Mouse (Mus musculus): ENCODE data around the gene Slf2.

- no peak for TF ChIP-seq CTCF (IDR thresholded peaks at IDR 0.05; ENCODE audit: low read depth)
- TF ChIP-seq EP300 (IDR thresholded peaks at IDR 0.05; ENCODE audit: low read depth) = no peak
These were observed 79.7 kb downstream of the Slf2 start for GRCm38 (mm10) chr19:45010646-45011045.
